Mouse (Mus musculus) midbrain, embryonic 11.5 days (tissue): ENCODE measurements around the gene Metap2. TPM values are rescaled to one million over a fixed set of nuclear protein-coding genes. Genes with fewer than 3 reads are reported as not detected.

Source experiments
- ATAC-seq: fragments of 200-750 bp; cut with Nextera tagmentation; 2 replicates; pipeline ENCODE4 v1.8.0; 2017; ENCODE audit warnings: moderate TSS enrichment, moderate library complexity; ENCODE audit not compliant: low FRiP score
- DNase-seq: peaks from one replicate; pipeline ENCODE4 v3.0.0; 2015; ENCODE audit warnings: low spot score; ENCODE audit errors: missing footprints
- H3K27ac ChIP-seq: fragments of 300-500 bp; sonication (generic); 2 replicates; pipeline ENCODE4 v1.5.1; 2014; ENCODE audit warnings: low read depth, low read length
- H3K27me3 ChIP-seq: fragments of 300-500 bp; sonication (generic); 2 replicates; pipeline ENCODE4 v1.6.1; 2014; ENCODE audit warnings: mild to moderate bottlenecking, low read length, moderate library complexity, mixed read lengths; ENCODE audit not compliant: control insufficient read depth, insufficient read depth
- H3K36me3 ChIP-seq: fragments of 300-500 bp; sonication (generic); 2 replicates; pipeline ENCODE4 v1.6.1; 2014; ENCODE audit warnings: mild to moderate bottlenecking, low read length, moderate library complexity, mixed read lengths; ENCODE audit not compliant: control insufficient read depth, insufficient read depth
- H3K4me1 ChIP-seq: fragments of 300-500 bp; sonication (generic); 2 replicates; pipeline ENCODE4 v1.6.1; 2014; ENCODE audit warnings: low read length; ENCODE audit not compliant: control insufficient read depth, insufficient read depth
- H3K4me2 ChIP-seq: fragments of 300-500 bp; sonication (generic); 2 replicates; pipeline ENCODE4 v1.6.1; 2014; ENCODE audit warnings: mild to moderate bottlenecking, moderate library complexity
- H3K4me3 ChIP-seq: fragments of 300-500 bp; sonication (generic); 2 replicates; pipeline ENCODE4 v1.5.1; 2014; ENCODE audit warnings: low read depth, low read length
- H3K9ac ChIP-seq: fragments of 300-500 bp; sonication (generic); 2 replicates; pipeline ENCODE4 v1.6.1; 2014; ENCODE audit warnings: low read length
- H3K9me3 ChIP-seq: fragments of 300-500 bp; sonication (generic); 2 replicates; pipeline ENCODE4 v1.6.1; 2016; ENCODE audit warnings: low read length; ENCODE audit not compliant: control insufficient read depth
- WGBS: fragments of 180-500 bp; shearing (Covaris S2); extraction: QIAGEN DNeasy Blood & Tissue Kit; methylation state at CpG from one replicate; pipeline ENCODE4 v1.1.7; 2014; 5-methylcytosine and 5-hydroxymethylcytosine counted together
- polyA plus RNA-seq: library from polyadenylated mRNA; unstranded; fragments of >200 nt; fragmentation: Nextera tagmentation; extraction: Ambion mirVana; gene quantifications from 2 replicates; pipeline ENCODE4 v1.2.1, GENCODE M21; 2014

The Metap2 gene
- polyA plus RNA-seq, 1 experiment from 2014 or later, result 243 TPM

DNA sequence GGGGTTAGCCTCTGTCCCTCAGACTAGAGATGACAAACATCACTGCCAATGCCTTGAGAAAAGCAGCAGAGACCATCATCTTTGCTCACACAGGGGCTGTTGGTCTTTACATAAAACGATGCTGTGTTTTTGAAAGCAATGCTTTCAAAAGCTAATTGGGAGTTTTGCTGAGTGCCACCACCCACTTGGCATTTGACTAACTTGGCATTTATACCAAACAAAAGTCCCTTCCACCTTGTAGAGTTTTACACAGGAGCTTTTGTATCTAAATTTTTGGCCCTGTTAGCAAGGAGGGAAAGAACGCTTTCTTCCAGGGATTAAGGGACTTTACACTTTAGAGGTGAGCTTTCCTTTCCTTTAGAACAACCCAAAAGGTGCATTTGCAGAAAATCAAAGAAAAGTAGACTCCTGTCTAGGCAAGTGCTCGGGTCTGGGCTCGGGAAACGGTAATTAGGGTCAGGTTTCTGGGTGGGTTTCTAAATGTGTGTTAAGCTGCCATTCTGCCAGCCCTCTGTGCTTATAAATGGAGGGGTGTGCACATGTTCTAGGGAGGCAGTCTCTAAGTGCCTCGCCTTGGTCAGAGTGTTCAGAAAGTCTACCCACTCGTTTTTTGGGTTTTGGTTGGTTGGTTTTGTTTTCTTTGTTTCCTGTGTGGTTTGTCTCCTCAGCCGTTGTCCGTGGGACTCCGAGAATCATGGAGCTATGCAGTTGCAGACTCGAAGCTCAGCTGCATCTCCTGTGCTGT is 18.8 kb upstream of the Metap2 start:
- Histone ChIP-seq H3K9ac (no peak overlapping the region), H3K4me1 (no peaks in the 10 kb centered on the region), H3K4me2 (no peak overlapping the region), H3K27ac (no peak overlapping the region), H3K36me3 (no peaks in the 10 kb centered on the region), H3K9me3 (no peaks in the 10 kb centered on the region), H3K4me3 (no peak overlapping the region), H3K27me3 (no peaks in the 10 kb centered on the region)
- whole genome bisulfite sequencing, result 42% methylated on average over 11 of the region's 11 CpGs
- DNase-seq (peak; percentile 79), ATAC-seq (no peak)

DNA sequence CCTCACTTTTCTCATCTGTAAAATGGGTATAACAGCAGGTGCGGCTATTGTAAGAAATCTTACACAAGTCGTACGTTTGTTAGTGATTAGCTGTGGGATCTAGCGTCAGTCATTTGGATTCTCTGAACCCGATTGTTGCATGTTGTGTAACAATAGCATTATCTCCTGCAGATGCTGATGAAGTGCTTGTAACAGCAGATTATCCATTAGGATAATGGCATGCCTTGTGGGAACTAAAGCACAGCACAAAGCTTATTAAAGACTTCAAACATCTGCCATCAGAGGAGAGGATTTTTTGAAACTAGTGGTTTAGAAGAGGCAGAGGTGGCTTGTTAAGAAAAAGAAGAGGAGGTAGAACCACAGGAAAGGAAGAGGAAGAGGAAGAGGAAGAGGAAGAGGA is 16.6 kb upstream of the Metap2 start:
- Histone ChIP-seq H3K4me2 (no peak overlapping the region), H3K4me3 (no peak overlapping the region), H3K36me3 (no peaks in the 10 kb centered on the region), H3K9me3 (no peaks in the 10 kb centered on the region), H3K27ac (no peak overlapping the region), H3K4me1 (no peaks in the 10 kb centered on the region), H3K27me3 (no peaks in the 10 kb centered on the region), H3K9ac (no peak overlapping the region)
- ATAC-seq, result no peak
- peak; percentile 39 for DNase-seq
- 76% methylated on average over 5 of the region's 5 CpGs for WGBS

- Histone ChIP-seq H3K9ac (no peak overlapping the region), H3K27ac (no peak overlapping the region), H3K27me3 (no peaks in the 10 kb centered on the region), H3K4me1 (no peaks in the 10 kb centered on the region), H3K4me2 (no peak overlapping the region), H3K9me3 (no peaks in the 10 kb centered on the region), H3K4me3 (no peak overlapping the region), H3K36me3 (no peaks in the 10 kb centered on the region)
- 79% methylated on average over 1 of the region's 1 CpGs for WGBS
- ATAC-seq, result no peak
- DNase-seq, result no peak
These were observed 16.0 kb upstream of the Metap2 start for GRCm38 (mm10) chr10:93912917-93913316.

- H3K27ac ChIP-seq, result no peak overlapping the region
- H3K9ac ChIP-seq, result no peak overlapping the region
- no peaks in the 10 kb centered on the region for H3K4me1 ChIP-seq
- no peaks in the 10 kb centered on the region for H3K27me3 ChIP-seq
- H3K9me3 ChIP-seq, result no peaks in the 10 kb centered on the region
- DNase-seq (no peak), ATAC-seq (no peak)
- no peak overlapping the region for H3K4me3 ChIP-seq
- WGBS, result 84% methylated on average over 5 of the region's 5 CpGs
- H3K4me2 ChIP-seq, result no peak overlapping the region
- H3K36me3 ChIP-seq, result no peaks in the 10 kb centered on the region
These were observed 15.4 kb upstream of the Metap2 start for GRCm38 (mm10) chr10:93912136-93912855.

GRCm38 (mm10) chr10:93911326-93911725 is 14.4 kb upstream of the Metap2 start:
- WGBS, result 80% methylated on average over 5 of the region's 5 CpGs
- Histone ChIP-seq H3K27ac (no peak overlapping the region), H3K9ac (no peak overlapping the region), H3K4me1 (no peaks in the 10 kb centered on the region), H3K4me3 (no peak overlapping the region), H3K36me3 (no peaks in the 10 kb centered on the region), H3K9me3 (no peaks in the 10 kb centered on the region), H3K27me3 (no peaks in the 10 kb centered on the region), H3K4me2 (no peak overlapping the region)
- DNase-seq, result no peak
- no peak for ATAC-seq

- DNase-seq, result no peak
- H3K9ac ChIP-seq, result no peak overlapping the region
- no peaks in the 10 kb centered on the region for H3K27me3 ChIP-seq
- H3K27ac ChIP-seq, result no peak overlapping the region
- H3K4me3 ChIP-seq, result no peak overlapping the region
- H3K4me1 ChIP-seq, result no peaks in the 10 kb centered on the region
- H3K4me2 ChIP-seq, result no peak overlapping the region
- H3K9me3 ChIP-seq, result no peaks in the 10 kb centered on the region
- WGBS, result 76% methylated on average over 5 of the region's 5 CpGs
- no peak for ATAC-seq
- H3K36me3 ChIP-seq, result no peaks in the 10 kb centered on the region
These were observed 13.0 kb upstream of the Metap2 start for GRCm38 (mm10) chr10:93909811-93910446.

- H3K36me3 ChIP-seq, result no peaks in the 10 kb centered on the region
- H3K9me3 ChIP-seq, result no peaks in the 10 kb centered on the region
- no peaks in the 10 kb centered on the region for H3K4me1 ChIP-seq
- H3K27me3 ChIP-seq, result no peaks in the 10 kb centered on the region
- H3K4me2 ChIP-seq, result no peak overlapping the region
- no peak overlapping the region for H3K9ac ChIP-seq
- DNase-seq, result no peak
- no peak overlapping the region for H3K27ac ChIP-seq
- 96% methylated on average over 1 of the region's 1 CpGs for WGBS
- H3K4me3 ChIP-seq, result no peak overlapping the region
- ATAC-seq, result no peak
These were observed 12.1 kb upstream of the Metap2 start for GRCm38 (mm10) chr10:93909015-93909414.

GRCm38 (mm10) chr10:93908540-93908939 is 11.6 kb upstream of the Metap2 start:
- WGBS, result 90% methylated on average over 7 of the region's 7 CpGs
- Histone ChIP-seq H3K27ac (no peak overlapping the region), H3K9ac (no peak overlapping the region), H3K27me3 (no peaks in the 10 kb centered on the region), H3K36me3 (no peaks in the 10 kb centered on the region), H3K4me2 (no peak overlapping the region), H3K4me3 (no peak overlapping the region), H3K4me1 (no peaks in the 10 kb centered on the region), H3K9me3 (no peaks in the 10 kb centered on the region)
- DNase-seq (no peak), ATAC-seq (no peak)

GRCm38 (mm10) chr10:93907376-93907775 is 10.5 kb upstream of the Metap2 start:
- Histone ChIP-seq H3K4me1 (no peaks in the 10 kb centered on the region), H3K9me3 (no peaks in the 10 kb centered on the region), H3K4me2 (no peak overlapping the region), H3K27ac (no peak overlapping the region), H3K27me3 (no peaks in the 10 kb centered on the region), H3K36me3 (no peaks in the 10 kb centered on the region), H3K9ac (no peak overlapping the region), H3K4me3 (no peak overlapping the region)
- ATAC-seq (no peak), DNase-seq (no peak)
- WGBS, result 66% methylated on average over 10 of the region's 10 CpGs
